Mouse (Mus musculus): ENCODE data around the gene Tmem229a. TPM values are rescaled to one million over a fixed set of nuclear protein-coding genes. Genes with fewer than 3 reads are reported as not detected.

The Tmem229a gene
- polyA plus RNA-seq (2015; fragmentation: Nextera tagmentation; extraction: Ambion mirVana): 2.0 TPM in 2 replicates

DNA sequence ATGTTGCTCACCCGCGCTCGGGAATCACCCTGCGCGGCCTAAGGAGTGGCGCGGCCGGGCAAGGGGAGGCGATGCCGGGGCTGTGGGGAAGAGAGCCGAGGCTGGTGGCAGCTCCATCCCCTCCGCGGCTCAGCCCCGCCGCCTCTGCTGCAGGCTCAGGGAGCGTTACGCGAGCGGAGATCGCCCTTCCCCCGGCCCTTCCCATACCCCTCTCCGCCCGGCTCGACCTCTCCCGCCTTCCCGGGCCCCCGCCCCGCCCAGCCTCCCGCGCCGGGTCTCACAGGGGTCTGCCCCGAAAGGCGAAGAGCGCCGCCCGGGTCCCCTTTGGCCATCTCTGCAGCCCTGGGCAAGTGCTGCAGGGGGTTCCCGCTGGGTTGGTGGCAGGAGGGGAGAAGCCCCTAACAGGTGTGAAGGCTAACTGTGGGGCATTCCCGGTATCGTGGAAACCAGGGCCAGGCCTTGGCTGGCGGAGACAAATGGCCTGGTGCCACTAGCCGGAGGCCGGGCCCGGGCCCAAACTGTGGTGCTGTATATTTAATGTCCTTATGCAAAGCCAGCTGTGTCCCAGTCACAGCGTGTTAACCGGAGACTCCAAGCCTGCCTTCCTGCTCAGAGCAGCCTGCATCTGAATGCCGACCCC is at the start of gene Tmem229a:
Gene Tmem229a (minus strand): TSS at position 352 of the 640 bp plus-strand sequence.
- Histone ChIP-seq H3K27me3 (peaks cover 15% of the 10 kb centered on the region), H3K36me3 (no peaks in the 10 kb centered on the region), H3K4me2 (replicated peaks) (peak within 1 kb of the TSS; percentile 98), H3K4me3 (replicated peaks) (peak within 1 kb of the TSS; percentile 59), H3K27ac (replicated peaks) (peak within 1 kb of the TSS; percentile 72), H3K4me1 (peaks cover 15% of the 10 kb centered on the region), H3K9ac (peak within 1 kb of the TSS; percentile 50), H3K9me3 (replicated peaks) (no peaks in the 10 kb centered on the region)
- ATAC-seq (ENCODE audit: insufficient number of reproducible peaks, low FRiP score, low TSS enrichment, low read depth): peak; percentile 84
- under 1% methylated on average over 34 of the region's 46 CpGs for WGBS

DNA sequence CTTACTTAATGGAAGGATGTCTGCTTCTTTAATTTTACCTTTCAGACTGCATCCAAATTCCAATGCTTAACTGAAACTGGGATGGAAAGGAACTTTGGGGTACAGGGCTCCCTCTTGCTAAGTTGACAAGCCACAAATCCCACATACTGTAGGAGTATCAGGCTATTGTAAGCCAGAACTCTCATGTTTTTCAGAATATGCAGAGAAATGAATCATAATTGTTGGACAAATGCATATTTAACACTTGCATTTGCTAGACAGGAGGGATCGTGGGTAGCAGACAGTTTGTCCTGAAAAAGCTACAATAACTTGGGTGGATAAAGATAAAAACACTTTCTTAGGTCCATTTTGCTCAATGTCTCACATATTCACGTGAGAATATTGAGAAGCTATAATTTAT is 37.7 kb upstream of the Tmem229a start:
- ATAC-seq (ENCODE audit: insufficient number of reproducible peaks, low FRiP score, low TSS enrichment, low read depth): no peak
- Histone ChIP-seq H3K4me1 (no peaks in the 10 kb centered on the region), H3K4me3 (replicated peaks) (no peak overlapping the region), H3K27me3 (no peaks in the 10 kb centered on the region), H3K36me3 (no peaks in the 10 kb centered on the region), H3K9ac (no peak overlapping the region), H3K4me2 (replicated peaks) (no peak overlapping the region), H3K9me3 (replicated peaks) (no peaks in the 10 kb centered on the region), H3K27ac (replicated peaks) (no peak overlapping the region)
- 60% methylated on average over 2 of the region's 2 CpGs for WGBS

DNA sequence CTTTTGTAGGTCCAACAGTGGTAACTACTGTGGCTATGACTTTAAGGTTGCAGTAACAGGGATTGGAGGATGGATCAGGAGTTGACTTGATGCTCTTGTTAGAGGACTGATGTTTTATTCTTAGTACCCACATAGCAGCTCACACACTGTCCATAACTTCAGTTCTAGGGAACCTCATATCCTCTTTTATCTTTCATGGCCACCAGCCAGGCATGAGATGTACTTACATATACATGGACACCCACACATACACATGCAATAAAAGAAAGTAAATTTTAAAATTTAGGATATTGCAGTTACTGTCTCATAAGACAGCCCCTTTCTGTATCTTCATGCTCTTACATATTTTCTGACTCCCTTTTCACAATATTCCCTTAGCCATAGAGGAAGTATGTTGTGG is 33.7 kb upstream of the Tmem229a start:
- H3K27me3 ChIP-seq: no peaks in the 10 kb centered on the region

DNA sequence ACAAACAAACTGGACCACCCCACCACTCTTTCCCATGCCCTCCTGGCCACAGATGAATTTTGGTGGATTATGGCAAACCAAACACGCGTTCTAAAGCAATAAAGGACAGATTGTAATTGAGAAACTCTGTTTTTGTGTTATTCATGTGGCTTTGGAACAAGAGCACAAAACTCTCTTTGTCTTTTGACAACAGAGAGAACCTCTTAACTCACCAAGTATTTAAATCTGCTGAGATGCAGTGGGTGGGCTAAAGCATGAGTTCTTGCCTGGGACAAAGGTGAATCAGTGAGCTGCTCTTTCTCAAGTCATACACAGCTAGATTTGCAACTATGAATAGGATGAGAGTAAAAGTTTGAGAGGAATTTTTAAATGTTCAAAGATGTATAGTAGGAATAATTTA is 20.1 kb upstream of the Tmem229a start:
- no peak overlapping the region for H3K9ac ChIP-seq
- ATAC-seq (ENCODE audit: insufficient number of reproducible peaks, low FRiP score, low TSS enrichment, low read depth): no peak
- H3K36me3 ChIP-seq: no peaks in the 10 kb centered on the region
- no peaks in the 10 kb centered on the region for H3K27me3 ChIP-seq
- WGBS: 57% methylated on average over 2 of the region's 2 CpGs
- no peak overlapping the region for H3K27ac ChIP-seq (replicated peaks)
- H3K4me1 ChIP-seq: no peaks in the 10 kb centered on the region
- H3K4me2 ChIP-seq (replicated peaks): no peak overlapping the region
- no peaks in the 10 kb centered on the region for H3K9me3 ChIP-seq (replicated peaks)
- H3K4me3 ChIP-seq (replicated peaks): no peak overlapping the region

More for the DNA sequence above, 33.7 kb upstream of the Tmem229a start:
- Histone ChIP-seq H3K4me2 (replicated peaks) (no peak overlapping the region), H3K9ac (no peak overlapping the region), H3K9me3 (replicated peaks) (no peaks in the 10 kb centered on the region), H3K36me3 (no peaks in the 10 kb centered on the region), H3K4me1 (no peaks in the 10 kb centered on the region), H3K27ac (replicated peaks) (no peak overlapping the region), H3K4me3 (replicated peaks) (no peak overlapping the region)
- ATAC-seq (ENCODE audit: insufficient number of reproducible peaks, low FRiP score, low TSS enrichment, low read depth): no peak

DNA sequence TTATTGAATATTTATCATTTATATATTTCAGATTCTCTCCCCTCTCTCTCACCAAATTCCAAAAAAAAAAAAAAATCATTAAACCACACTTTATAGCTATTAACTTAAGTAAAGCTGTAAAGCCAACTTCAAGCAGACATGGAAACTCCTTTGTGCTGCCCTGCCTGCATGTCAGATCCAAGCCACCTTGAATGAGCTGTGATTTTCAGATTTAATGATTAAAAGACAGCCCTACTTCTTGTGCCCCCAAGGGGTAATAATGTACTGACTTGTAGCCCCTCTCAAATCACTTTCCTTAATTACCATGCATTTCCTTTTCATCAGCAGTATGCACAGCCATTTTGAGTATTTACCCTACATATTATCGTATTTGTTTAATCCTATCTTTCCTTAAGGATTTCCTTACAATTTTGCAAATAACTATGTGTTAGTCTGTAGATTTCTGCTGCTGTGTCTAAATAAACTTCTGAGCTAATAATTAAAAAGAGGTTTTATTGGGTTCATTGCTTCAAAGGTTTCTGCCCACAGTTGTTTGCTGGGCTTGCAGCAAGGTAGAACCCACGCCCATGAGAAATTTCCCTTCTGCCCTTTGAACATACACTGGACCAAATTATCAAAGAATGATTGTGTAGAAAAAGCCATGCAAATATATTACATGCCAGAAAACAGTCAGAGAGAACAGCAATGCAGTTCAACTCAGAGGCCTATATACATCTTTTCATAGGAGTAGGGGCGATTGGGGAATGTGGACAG is 12.6 kb upstream of the Tmem229a start:
- H3K4me1 ChIP-seq: no peaks in the 10 kb centered on the region
- no peak for ATAC-seq (ENCODE audit: insufficient number of reproducible peaks, low FRiP score, low TSS enrichment, low read depth)
- H3K9ac ChIP-seq: no peak overlapping the region
- no peak overlapping the region for H3K4me3 ChIP-seq (replicated peaks)
- H3K36me3 ChIP-seq: no peaks in the 10 kb centered on the region
- H3K27me3 ChIP-seq: no peaks in the 10 kb centered on the region
- H3K27ac ChIP-seq (replicated peaks): no peak overlapping the region
- 63% methylated on average over 3 of the region's 3 CpGs for WGBS
- H3K9me3 ChIP-seq (replicated peaks): no peaks in the 10 kb centered on the region
- no peak overlapping the region for H3K4me2 ChIP-seq (replicated peaks)

DNA sequence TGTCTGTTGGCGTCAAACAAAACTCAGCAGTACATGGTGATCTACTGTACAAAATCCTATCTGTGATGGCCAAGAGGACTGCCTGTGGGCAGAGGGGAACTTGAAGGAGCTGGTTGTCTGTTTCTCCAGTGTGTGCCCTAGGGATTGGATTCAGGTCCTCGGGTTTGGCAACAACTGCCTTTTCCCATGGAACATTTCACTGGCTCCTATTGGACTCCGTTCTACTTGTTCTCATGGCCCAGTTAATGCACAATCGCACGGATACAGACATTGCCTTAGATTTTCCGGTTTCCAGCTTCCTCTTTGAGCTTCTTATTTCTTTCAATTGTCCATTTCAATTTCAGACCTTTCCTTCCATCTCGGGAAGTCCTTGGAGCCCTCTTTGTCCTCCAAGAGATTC is 11.6 kb upstream of the Tmem229a start:
- H3K4me1 ChIP-seq: no peaks in the 10 kb centered on the region
- no peaks in the 10 kb centered on the region for H3K36me3 ChIP-seq
- 87% methylated on average over 7 of the region's 7 CpGs for WGBS
- no peak overlapping the region for H3K4me2 ChIP-seq (replicated peaks)
- H3K4me3 ChIP-seq (replicated peaks): no peak overlapping the region
- no peaks in the 10 kb centered on the region for H3K9me3 ChIP-seq (replicated peaks)
- H3K9ac ChIP-seq: no peak overlapping the region
- no peaks in the 10 kb centered on the region for H3K27me3 ChIP-seq
- no peak for ATAC-seq (ENCODE audit: insufficient number of reproducible peaks, low FRiP score, low TSS enrichment, low read depth)
- no peak overlapping the region for H3K27ac ChIP-seq (replicated peaks)

DNA sequence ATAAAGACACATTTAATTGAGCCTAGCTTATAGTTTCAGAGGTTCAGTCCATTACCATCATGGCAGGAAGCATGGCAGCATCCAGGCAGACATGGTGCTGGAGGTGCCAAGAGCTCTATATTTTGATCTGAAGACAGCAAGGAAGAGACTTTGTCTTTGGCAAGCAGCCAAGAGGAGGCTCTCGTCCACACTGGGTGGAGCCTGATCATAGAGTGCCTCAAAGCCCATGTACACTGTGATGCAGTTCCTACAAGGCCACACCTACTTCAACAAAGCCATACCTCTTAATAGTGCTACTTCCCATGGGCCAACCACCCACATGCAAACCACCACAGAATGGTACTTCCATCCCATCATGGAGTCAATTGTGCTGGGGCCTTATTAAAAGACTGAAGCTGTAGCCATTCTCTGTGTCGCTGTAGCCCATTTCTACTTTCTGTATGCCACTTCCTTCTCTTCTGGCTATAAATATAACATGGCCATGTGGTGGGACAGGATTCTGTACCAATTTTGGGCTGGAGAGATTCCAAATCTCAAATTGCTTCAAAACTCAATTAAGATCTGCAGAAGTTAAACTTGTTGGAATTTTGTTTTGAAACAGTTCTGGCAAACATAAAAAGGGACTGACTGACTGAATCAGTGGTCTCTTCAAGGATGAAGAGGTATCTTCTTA is 10.0 kb upstream of the Tmem229a start:
- no peak overlapping the region for H3K4me2 ChIP-seq (replicated peaks)
- no peak overlapping the region for H3K27ac ChIP-seq (replicated peaks)
- no peaks in the 10 kb centered on the region for H3K36me3 ChIP-seq
- ATAC-seq (ENCODE audit: insufficient number of reproducible peaks, low FRiP score, low TSS enrichment, low read depth): no peak
- H3K27me3 ChIP-seq: no peaks in the 10 kb centered on the region
- no peak overlapping the region for H3K4me3 ChIP-seq (replicated peaks)
- 50% methylated on average over 2 of the region's 2 CpGs for WGBS
- H3K4me1 ChIP-seq: no peaks in the 10 kb centered on the region
- H3K9me3 ChIP-seq (replicated peaks): no peaks in the 10 kb centered on the region
- no peak overlapping the region for H3K9ac ChIP-seq

DNA sequence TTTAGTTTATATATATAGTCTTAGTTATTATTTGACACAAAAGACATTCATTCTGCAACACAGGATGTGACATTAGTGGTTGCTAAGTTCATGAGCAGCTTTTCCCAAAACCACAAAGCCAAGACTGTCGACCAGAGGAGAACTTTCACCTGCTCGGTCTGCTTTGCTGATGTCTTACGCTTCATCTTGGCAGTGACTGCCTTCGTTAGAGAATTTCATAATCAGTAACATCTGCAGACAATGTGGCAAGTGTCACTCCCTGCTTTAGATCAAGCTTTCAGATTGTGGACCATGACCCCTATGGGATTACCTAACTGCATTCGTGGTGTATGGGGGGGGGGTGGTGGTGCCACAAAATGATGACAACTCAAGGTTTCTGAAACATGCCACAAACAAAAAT is 7.7 kb upstream of the Tmem229a start:
- Histone ChIP-seq H3K27ac (replicated peaks) (no peak overlapping the region), H3K4me2 (replicated peaks) (no peak overlapping the region), H3K9ac (no peak overlapping the region), H3K36me3 (no peaks in the 10 kb centered on the region), H3K27me3 (no peaks in the 10 kb centered on the region), H3K4me1 (no peaks in the 10 kb centered on the region), H3K9me3 (replicated peaks) (no peaks in the 10 kb centered on the region), H3K4me3 (replicated peaks) (no peak overlapping the region)
- 59% methylated on average over 5 of the region's 5 CpGs for WGBS
- no peak for ATAC-seq (ENCODE audit: insufficient number of reproducible peaks, low FRiP score, low TSS enrichment, low read depth)

DNA sequence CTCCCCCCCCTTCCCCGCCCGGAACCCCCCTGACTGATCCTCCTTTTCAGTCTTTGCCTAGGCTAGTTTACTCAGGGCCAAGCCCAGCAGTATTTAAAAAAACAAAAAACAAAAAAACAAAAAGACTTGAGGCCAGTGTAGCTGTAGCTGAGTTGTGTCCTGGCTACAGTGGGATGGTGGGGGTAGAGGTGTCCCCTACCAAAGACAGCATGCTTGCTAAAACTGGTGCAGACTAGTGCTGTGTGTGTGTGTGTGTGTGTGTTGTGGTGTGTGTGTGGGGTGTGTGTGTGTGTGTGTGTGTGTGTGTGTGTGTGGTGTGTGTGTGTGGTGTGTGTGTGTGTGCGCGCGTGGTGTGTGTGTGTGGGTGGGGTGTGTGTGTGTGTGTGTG is 483 bp upstream of the Tmem229a start:
- Histone ChIP-seq H3K27ac (replicated peaks) (no peak overlapping the region), H3K4me2 (replicated peaks) (peak overlapping the region; percentile 98), H3K4me1 (peaks cover 15% of the 10 kb centered on the region), H3K27me3 (peaks cover 15% of the 10 kb centered on the region), H3K36me3 (no peaks in the 10 kb centered on the region), H3K4me3 (replicated peaks) (peak overlapping the region; percentile 59), H3K9ac (no peak overlapping the region), H3K9me3 (replicated peaks) (no peaks in the 10 kb centered on the region)
- WGBS: 0% methylated on average over 3 of the region's 5 CpGs
- peak; percentile 10; the same call in 1 of the 2 replicates for ATAC-seq (ENCODE audit: insufficient number of reproducible peaks, low FRiP score, low TSS enrichment, low read depth)

DNA sequence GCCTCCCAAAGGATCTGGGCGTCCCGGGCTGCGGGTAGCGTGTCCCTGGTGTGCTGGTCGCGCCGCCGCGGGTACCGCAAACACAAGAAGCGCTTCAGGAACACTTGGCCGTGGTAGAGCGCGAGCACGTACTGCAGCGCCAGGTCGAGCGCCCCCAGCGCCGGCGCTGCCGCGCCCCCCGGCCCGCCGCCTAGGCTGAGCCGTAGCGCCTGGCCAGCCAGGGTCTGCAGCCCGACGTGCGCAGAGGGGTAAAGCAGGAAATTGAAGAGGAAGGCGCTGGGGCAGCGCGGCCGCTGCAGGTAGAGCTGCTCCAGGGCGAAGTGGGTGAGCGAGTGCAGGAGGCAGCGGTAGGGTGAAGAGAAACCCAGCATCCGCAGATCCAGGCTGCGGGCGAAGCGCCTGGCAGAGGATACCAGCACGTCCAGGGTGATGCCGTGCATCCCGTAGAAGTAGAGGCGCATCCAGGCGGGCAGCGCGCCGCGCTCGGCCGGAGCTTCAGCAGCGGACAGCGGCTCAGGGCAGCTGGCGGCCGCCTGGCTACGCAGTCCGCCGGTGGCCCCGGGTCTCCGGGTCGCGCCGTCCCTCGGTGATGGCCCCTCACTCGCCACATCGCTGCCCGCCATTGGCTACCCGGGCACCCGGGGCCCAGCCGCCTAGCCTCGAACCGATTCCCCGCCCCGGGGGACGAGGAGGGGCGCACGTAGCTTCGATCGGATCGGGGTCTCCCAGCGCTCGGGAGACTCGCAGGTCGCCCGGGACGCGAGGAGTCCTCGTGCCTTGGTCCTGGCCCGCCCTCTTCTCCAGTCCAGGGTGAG is 759 bp downstream of the Tmem229a start:
- Histone ChIP-seq H3K27me3 (peaks cover 15% of the 10 kb centered on the region), H3K9ac (peak overlapping the region; percentile 50), H3K27ac (replicated peaks) (peak overlapping the region; percentile 72), H3K4me1 (peaks cover 15% of the 10 kb centered on the region), H3K4me2 (replicated peaks) (peak overlapping the region; percentile 98), H3K36me3 (no peaks in the 10 kb centered on the region), H3K9me3 (replicated peaks) (no peaks in the 10 kb centered on the region), H3K4me3 (replicated peaks) (peak overlapping the region; percentile 59)
- ATAC-seq (ENCODE audit: insufficient number of reproducible peaks, low FRiP score, low TSS enrichment, low read depth): peak; percentile 75
- under 1% methylated on average over 91 of the region's 91 CpGs for WGBS

DNA sequence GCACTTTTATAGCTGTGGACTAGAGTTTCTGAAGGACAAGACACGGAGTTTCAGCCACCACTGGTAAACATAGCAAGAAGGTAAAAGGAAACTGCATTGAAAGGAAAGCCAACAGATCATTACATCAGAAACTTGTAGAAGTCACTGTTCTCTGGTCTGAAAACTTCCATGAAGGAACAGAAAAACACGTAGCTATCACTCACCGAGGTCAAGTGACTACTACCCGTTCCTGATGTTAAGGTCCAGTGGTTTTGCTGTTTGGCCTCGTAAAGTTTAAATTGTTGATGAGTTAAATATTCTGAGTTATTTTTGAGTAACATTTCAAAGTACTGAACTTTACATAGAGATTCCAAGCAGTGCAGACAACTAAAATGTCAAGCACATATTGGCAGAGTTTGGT is 2.0 kb downstream of the Tmem229a start:
- no peak overlapping the region for H3K4me2 ChIP-seq (replicated peaks)
- no peak overlapping the region for H3K9ac ChIP-seq
- H3K4me3 ChIP-seq (replicated peaks): no peak overlapping the region
- peaks cover 15% of the 10 kb centered on the region for H3K4me1 ChIP-seq
- no peak for ATAC-seq (ENCODE audit: insufficient number of reproducible peaks, low FRiP score, low TSS enrichment, low read depth)
- 80% methylated on average over 5 of the region's 5 CpGs for WGBS
- H3K36me3 ChIP-seq: no peaks in the 10 kb centered on the region
- no peaks in the 10 kb centered on the region for H3K9me3 ChIP-seq (replicated peaks)
- no peak overlapping the region for H3K27ac ChIP-seq (replicated peaks)
- peaks cover 15% of the 10 kb centered on the region for H3K27me3 ChIP-seq
